Mouse (Mus musculus) kidney, postnatal 0 days (tissue): Measurements from ENCODE around the gene Arhgef3. TPM values are rescaled to one million over a fixed set of nuclear protein-coding genes. Genes with fewer than 3 reads are reported as not detected.
A peak's percentile ranks its signal among the peaks of the same experiment; 100 is the strongest.

Experiments used
- ATAC-seq: fragments of 200-750 bp; cut with Nextera tagmentation; replicated peaks from 2 replicates; pipeline ENCODE4 v1.8.0; 2017; ENCODE audit warnings: low read depth, moderate number of reproducible peaks, moderate TSS enrichment, moderate library complexity; ENCODE audit not compliant: low FRiP score
- DNase-seq: peaks from one replicate; pipeline ENCODE4 v3.0.0-alpha.2; 2016; ENCODE audit warnings: low spot score
- H3K27ac ChIP-seq: fragments of 300-500 bp; sonication (generic); 2 replicates; pipeline ENCODE4 v1.5.1; 2014; ENCODE audit warnings: mild to moderate bottlenecking
- H3K27me3 ChIP-seq: fragments of 300-500 bp; sonication (generic); 2 replicates; pipeline ENCODE4 v1.6.1; 2014; ENCODE audit warnings: low read length, mixed read lengths; ENCODE audit not compliant: insufficient read depth
- H3K36me3 ChIP-seq: fragments of 300-500 bp; sonication (generic); 2 replicates; pipeline ENCODE4 v1.6.1; 2014; ENCODE audit warnings: low read length, mixed read lengths; ENCODE audit not compliant: insufficient read depth
- H3K4me1 ChIP-seq: fragments of 300-500 bp; sonication (generic); replicated peaks from 2 replicates; pipeline ENCODE4 v1.6.1; 2014; ENCODE audit warnings: antibody characterized with exemption, low read length, mixed read lengths; ENCODE audit not compliant: insufficient read depth
- H3K4me2 ChIP-seq: fragments of 300-500 bp; sonication (generic); 2 replicates; pipeline ENCODE4 v1.6.1; 2014; ENCODE audit warnings: mild to moderate bottlenecking, low read length, moderate library complexity, mixed read lengths
- H3K4me3 ChIP-seq: fragments of 300-500 bp; sonication (generic); replicated peaks from 2 replicates; pipeline ENCODE4 v1.5.1; 2014; ENCODE audit warnings: low read depth, low read length
- H3K9ac ChIP-seq: fragments of 300-500 bp; sonication (generic); 2 replicates; pipeline ENCODE4 v1.6.1; 2014; ENCODE audit warnings: low read depth, low read length
- H3K9me3 ChIP-seq: fragments of 300-500 bp; sonication (generic); replicated peaks from 2 replicates; pipeline ENCODE4 v1.6.1; 2016; ENCODE audit warnings: low read length, inconsistent platforms, mixed read lengths
- CTCF ChIP-seq: IDR thresholded peaks from 2 replicates; pipeline ENCODE4 v1.5.1; 2016; ENCODE audit warnings: antibody characterized with exemption, low read depth, mild to moderate bottlenecking, moderate library complexity
- WGBS: fragments of 180-500 bp; shearing (Covaris S2); extraction: QIAGEN DNeasy Blood & Tissue Kit; methylation state at CpG from one replicate; pipeline ENCODE4 v1.1.7; 2014; 5-methylcytosine and 5-hydroxymethylcytosine counted together
- polyA plus RNA-seq: library from polyadenylated mRNA; unstranded; fragments of >200 nt; fragmentation: Nextera tagmentation; extraction: Ambion mirVana; gene quantifications from 2 replicates; pipeline ENCODE4 v1.2.1, GENCODE M21; 2015

The Arhgef3 gene
- polyA plus RNA-seq, 1 experiment from 2014 or later, result 20.0 TPM

- 80% methylated on average over 4 of the region's 4 CpGs for WGBS
- no peak for ATAC-seq
- no peak for DNase-seq
Measured at GRCm38 (mm10) chr14:27167177-27167576, 52.5 kb downstream of the Arhgef3 start.

GRCm38 (mm10) chr14:27168387-27168786 is 53.7 kb downstream of the Arhgef3 start:
- Histone ChIP-seq H3K9me3 (no peaks in the 10 kb centered on the region), H3K4me2 (no peak overlapping the region), H3K27me3 (no peaks in the 10 kb centered on the region), H3K9ac (no peak overlapping the region), H3K4me3 (no peak overlapping the region), H3K27ac (no peak overlapping the region), H3K36me3 (no peaks in the 10 kb centered on the region), H3K4me1 (peaks cover 7% of the 10 kb centered on the region; the same call in 1 of the 2 replicates)
- DNase-seq, result no peak
- TF ChIP-seq CTCF, result no peak
- ATAC-seq, result no peak
- WGBS, result 80% methylated on average over 5 of the region's 5 CpGs

More at GRCm38 (mm10) chr14:27167177-27167576, 52.5 kb downstream of the Arhgef3 start:
- Histone ChIP-seq H3K9ac (no peak overlapping the region), H3K4me2 (no peak overlapping the region), H3K9me3 (no peaks in the 10 kb centered on the region), H3K4me3 (no peak overlapping the region), H3K27me3 (no peaks in the 10 kb centered on the region), H3K27ac (no peak overlapping the region), H3K36me3 (no peaks in the 10 kb centered on the region), H3K4me1 (0 out of 2 replicates have a peak, but pooled peaks cover 3% of the 10 kb centered on the region)
- no peak for TF ChIP-seq CTCF

- peaks cover 7% of the 10 kb centered on the region; the same call in 1 of the 2 replicates for H3K4me1 ChIP-seq
- no peak for DNase-seq
- H3K4me3 ChIP-seq, result no peak overlapping the region
- no peak for TF ChIP-seq CTCF
- H3K27ac ChIP-seq, result no peak overlapping the region
- H3K9me3 ChIP-seq, result no peaks in the 10 kb centered on the region
- no peaks in the 10 kb centered on the region for H3K36me3 ChIP-seq
- no peak for ATAC-seq
- H3K27me3 ChIP-seq, result no peaks in the 10 kb centered on the region
- no peak overlapping the region for H3K9ac ChIP-seq
- WGBS, result 94% methylated on average over 4 of the region's 4 CpGs
- no peak overlapping the region for H3K4me2 ChIP-seq
Measured at GRCm38 (mm10) chr14:27169287-27169686, 54.6 kb downstream of the Arhgef3 start.

GRCm38 (mm10) chr14:27170421-27170820 is 55.7 kb downstream of the Arhgef3 start:
- Histone ChIP-seq H3K9me3 (no peaks in the 10 kb centered on the region), H3K9ac (no peak overlapping the region), H3K36me3 (no peaks in the 10 kb centered on the region), H3K27ac (peak overlapping the region; percentile 42; the same call in 1 of the 2 replicates), H3K4me3 (no peak overlapping the region), H3K27me3 (no peaks in the 10 kb centered on the region), H3K4me2 (no peak overlapping the region), H3K4me1 (peaks cover 7% of the 10 kb centered on the region; the same call in 1 of the 2 replicates)
- no peak for ATAC-seq
- DNase-seq, result no peak
- no peak for TF ChIP-seq CTCF
- 98% methylated on average over 2 of the region's 2 CpGs for WGBS

- WGBS, result 40% methylated on average over 14 of the region's 14 CpGs
- H3K4me2 ChIP-seq, result 0 out of 2 replicates have a peak overlapping the region, but pooled peaks have one; percentile 13
- H3K9ac ChIP-seq, result no peak overlapping the region
- H3K4me1 ChIP-seq, result peaks cover 7% of the 10 kb centered on the region; the same call in 1 of the 2 replicates
- peak; percentile 60 for DNase-seq
- peak overlapping the region; percentile 42 for H3K27ac ChIP-seq
- no peaks in the 10 kb centered on the region for H3K36me3 ChIP-seq
- no peaks in the 10 kb centered on the region for H3K9me3 ChIP-seq
- no peak for TF ChIP-seq CTCF
- no peak for ATAC-seq
- no peak overlapping the region for H3K4me3 ChIP-seq
- no peaks in the 10 kb centered on the region for H3K27me3 ChIP-seq
Measured at GRCm38 (mm10) chr14:27171175-27171830, 56.6 kb downstream of the Arhgef3 start.

- 67% methylated on average over 10 of the region's 10 CpGs for WGBS
- Histone ChIP-seq H3K4me3 (no peak overlapping the region), H3K9ac (no peak overlapping the region), H3K4me1 (peaks cover 7% of the 10 kb centered on the region; the same call in 1 of the 2 replicates), H3K36me3 (no peaks in the 10 kb centered on the region), H3K27ac (no peak overlapping the region), H3K27me3 (no peaks in the 10 kb centered on the region), H3K9me3 (no peaks in the 10 kb centered on the region), H3K4me2 (no peak overlapping the region)
- DNase-seq (no peak), ATAC-seq (no peak)
- TF ChIP-seq CTCF, result no peak
Measured at GRCm38 (mm10) chr14:27173178-27173803, 58.6 kb downstream of the Arhgef3 start.
